Mouse (Mus musculus) thymus, postnatal 14 days (tissue): ENCODE data around the gene Gpatch1.
A peak's percentile ranks its signal among the peaks of the same experiment; 100 is the strongest.

ENCODE experiments used
- DNase-seq: peaks from one replicate; pipeline ENCODE4 v3.0.0; 2021

Gpatch1 gene

DNA sequence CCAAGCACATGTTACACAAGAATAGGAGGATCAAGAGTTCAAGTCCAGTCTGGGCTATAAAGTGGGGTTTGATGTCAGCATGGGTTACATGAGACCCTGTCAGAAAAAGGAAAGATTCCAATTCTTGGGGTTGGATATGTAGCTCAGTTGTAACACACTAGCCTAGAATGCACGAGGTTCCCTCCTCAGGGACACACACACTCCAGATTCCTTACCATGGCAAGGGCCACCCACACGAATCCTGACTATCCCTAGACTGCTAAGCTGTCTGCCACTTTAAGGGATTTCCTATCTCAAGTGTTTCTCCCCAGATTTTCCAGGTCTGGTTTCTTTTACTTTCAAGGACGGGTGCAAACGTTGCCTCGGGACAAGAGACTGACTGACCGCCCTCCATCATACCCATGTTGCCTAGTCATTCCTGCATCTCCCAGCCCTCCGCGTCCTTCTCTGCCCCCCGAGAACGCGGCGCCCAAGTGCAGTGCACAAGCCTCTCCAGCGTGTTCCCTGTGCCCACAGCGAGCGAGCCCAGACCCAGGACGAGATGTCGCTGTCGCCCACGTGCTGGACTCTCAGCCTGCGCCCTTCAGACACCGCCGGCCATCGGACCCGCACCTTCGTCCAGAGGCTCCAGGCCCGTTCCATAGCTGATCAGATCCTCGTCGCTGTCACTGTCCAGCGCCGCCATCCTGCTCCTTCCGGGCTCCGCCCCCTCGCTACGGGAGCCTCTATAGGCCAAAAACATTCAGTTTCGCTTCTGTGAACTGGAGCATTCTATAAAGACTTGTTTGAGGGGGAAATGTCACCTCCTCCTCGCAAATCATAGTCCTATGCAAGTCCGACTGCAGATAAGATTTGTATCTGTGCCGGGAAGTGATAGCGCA is at the start of gene Gpatch1:
TSS of gene Gpatch1 (minus strand) at position 712 of the 881 bp plus-strand sequence.
- DNase-seq, result peak; percentile 95

DNA sequence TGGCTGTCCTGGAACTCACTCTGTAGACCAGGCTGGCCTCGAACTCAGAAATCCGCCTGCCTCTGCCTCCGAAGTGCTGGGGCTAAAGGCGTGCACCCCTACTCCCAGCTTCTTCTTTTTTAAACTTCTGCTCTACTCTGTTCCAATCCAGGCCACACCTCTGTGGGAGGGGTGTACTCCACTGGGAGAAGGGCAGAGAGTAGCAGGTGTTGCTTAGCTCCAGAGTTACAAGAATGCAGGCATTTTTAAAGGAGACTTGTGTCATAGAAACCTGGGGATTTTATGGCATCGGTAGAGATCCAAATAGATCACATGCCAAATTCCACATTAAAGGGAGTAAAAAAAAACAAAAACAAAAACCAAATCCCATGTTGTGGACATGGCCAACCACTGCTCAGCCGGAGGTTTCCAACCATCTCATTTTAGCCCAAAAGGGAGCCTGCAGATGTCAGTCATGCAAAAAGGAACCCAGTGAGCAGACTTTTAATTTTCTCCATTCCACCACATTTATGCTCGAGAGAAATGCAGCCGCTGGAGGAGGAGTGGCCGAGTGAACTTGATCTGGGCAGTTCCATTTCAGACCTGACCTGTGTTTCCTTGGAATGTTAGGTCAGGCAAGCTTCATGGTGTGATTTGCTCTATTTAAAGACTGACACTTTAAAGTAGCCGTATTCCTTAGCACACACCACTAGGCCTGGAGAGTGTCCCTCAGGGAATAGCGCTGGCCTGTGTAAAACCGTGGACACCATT is 47.1 kb upstream of the Gpatch1 start:
- no peak for DNase-seq

DNA sequence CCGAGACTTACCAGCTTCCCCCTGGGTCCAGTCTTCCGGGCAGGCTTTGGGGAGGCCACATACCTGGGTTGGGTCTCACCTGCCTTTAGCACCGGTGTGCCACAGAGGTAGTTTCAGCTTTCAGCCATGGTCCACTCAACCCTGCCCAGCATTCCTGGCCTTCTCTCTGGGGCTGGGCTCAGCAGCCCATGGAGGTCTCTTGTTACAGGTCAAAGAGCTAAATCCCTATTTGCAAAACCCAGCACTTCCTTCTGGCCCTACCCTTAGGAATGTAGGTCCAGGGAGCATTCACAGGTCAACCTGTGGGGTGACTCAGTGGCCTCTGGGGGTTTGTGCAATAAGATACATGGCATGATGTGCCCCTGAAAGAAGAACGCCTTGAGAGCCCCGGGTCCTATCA is 44.6 kb upstream of the Gpatch1 start:
- DNase-seq, result no peak

DNA sequence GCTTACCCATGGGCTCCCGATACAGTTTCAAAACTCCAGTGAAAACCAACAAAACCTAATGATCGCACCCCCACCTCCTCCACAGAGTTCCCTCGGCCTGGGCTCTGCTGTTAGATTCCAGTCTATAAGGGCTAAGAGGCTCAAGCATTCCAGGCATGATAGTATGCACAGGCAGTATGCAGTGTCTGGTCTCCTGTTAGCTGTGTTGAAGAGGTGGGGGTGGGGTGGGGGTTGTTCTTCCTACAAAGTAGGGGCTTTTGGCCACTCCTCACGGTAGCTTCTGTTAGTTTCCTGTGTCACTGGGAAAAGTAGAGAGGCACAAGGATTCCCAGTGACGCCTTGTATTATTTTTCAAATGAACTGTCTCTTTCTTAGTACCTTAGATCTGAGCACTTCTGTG is 44.0 kb upstream of the Gpatch1 start:
- DNase-seq, result no peak

DNA sequence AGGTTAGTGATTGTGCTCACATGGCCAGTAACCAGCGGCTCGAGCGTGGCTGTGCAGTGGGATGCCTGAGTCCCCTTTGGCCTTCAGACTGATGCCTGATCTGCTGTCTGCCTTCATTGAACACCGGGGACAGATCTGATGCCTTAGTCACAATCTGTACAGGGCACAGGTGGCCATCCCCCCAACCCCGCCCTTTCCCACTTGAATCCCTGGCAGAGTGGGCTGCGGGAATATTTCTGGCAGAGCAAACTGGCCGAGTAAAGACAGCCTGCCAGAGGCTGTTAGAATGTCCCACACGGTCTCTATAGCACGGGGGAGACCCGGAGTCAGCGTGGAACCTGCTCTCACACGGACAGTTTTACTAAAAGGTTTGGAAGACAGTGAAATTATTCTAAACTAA is 39.4 kb upstream of the Gpatch1 start:
- no peak for DNase-seq

DNA sequence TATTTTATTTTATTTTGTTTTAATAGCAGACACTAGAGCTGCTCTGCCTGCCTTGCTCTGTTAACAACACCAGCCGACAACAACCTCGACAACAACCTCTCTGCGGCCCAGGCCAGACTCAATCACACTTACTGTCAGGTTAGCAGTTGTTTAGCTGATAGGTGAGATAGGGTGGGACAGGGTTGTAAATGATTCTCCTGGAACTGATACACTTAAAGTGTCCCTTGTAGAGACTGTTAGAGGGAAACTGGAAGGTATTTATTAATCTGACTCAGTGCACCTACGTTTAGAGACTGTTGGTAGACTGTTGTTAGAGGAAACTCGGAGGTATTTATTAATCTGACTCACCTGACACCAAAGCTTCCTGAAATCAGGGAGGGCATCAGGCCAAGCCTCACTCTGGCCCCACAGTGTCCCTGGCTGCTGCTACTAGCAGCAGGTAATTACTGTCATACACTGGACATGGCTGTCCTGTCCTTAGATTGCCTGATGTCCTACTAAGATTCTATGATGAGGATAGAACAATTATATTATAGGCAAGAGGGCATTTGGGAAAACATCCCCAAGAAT is 37.1 kb upstream of the Gpatch1 start:
- DNase-seq, result no peak

DNA sequence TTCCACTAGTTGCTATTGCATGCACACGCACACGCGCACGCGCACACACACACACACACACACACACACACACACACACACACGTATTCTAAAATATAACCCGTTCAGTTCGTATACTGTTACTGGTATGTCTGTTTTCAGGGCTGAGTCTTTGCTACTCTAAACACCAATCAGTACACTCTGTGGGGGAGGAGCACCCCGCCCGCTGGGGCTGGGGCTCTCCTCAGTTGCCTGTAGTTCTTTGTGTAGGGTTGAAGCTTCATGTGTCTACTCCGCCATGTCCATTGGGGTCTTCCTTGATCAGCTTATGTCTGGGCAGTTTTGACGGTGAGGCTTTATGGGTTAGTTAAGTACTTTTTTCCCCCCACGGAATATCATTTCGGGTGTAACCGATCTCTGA is 35.1 kb upstream of the Gpatch1 start:
- no peak for DNase-seq

DNA sequence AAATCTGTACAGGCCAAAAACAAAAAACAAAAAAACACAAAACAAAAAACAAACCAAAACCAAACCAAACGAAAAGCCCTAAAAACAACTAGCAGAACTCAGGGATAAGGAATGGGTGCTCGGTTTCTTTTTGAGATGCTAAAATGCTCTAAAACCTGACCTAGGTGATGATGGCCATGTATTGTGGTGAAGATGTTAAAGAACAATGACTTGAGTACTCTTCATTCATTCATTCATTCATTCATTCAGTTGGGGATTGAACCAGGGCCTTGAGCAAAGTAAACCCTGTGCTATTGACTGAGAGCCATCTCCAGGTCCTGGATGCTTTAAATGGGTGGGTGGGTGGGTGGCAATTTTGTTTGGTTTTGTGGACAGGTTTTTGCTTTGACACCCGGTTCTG is 32.9 kb upstream of the Gpatch1 start:
- DNase-seq, result no peak

DNA sequence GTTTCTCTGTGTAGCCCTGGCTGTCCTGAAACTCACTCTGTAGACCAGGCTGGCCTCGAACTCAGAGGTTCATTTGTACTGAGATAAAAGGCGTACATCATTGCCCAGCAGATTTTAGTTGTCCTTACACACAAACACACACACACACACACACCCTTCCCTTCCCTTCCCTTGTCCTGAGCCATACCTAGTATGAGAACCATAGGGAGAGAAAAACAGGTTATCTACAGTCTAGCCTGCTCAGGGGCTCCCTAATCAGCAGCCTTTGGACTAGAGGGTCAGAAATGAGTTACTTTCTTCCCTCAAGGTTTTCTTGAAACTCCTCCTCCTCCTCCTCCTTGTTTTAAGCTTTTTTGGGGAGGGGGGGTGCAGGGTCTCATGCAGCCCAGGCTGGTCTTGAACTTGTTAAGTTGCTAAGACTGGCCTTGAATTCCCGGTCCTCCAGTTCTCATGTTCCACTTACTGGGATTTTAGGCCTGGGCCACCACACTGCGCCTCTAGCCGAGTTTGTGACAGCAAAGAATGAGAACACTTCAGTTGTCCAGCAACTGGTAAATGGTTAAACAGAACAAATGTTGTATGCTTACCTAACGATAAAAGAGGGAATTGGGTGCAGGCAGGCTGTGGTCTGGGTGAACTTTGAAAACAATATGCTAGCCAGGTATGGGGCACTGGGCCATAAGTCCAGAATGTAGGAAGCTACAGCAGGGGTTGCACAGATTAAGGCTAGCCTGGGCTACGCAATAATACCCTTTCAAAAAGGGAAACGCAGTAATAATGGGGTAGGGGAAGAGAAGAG is 31.8 kb upstream of the Gpatch1 start:
- DNase-seq, result no peak

DNA sequence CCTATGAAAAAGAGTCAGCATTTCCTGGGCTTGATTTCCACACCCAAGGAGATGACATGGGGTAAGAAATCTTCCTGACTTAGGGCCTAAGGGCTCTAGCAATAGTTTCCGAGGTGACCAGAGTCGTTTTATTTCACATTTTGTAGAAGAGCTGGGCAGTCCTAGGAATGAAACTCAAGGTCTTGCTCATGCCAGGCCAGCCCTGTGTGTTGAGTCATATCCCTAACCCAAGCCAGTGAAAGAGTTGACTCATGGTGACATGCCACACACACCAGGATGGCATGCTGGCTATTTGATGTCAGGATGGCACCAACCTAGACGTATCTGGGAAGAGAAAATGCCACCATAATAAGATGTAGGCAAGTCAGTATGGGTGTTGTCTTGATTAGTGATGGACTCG is 30.8 kb upstream of the Gpatch1 start:
- DNase-seq, result no peak

DNA sequence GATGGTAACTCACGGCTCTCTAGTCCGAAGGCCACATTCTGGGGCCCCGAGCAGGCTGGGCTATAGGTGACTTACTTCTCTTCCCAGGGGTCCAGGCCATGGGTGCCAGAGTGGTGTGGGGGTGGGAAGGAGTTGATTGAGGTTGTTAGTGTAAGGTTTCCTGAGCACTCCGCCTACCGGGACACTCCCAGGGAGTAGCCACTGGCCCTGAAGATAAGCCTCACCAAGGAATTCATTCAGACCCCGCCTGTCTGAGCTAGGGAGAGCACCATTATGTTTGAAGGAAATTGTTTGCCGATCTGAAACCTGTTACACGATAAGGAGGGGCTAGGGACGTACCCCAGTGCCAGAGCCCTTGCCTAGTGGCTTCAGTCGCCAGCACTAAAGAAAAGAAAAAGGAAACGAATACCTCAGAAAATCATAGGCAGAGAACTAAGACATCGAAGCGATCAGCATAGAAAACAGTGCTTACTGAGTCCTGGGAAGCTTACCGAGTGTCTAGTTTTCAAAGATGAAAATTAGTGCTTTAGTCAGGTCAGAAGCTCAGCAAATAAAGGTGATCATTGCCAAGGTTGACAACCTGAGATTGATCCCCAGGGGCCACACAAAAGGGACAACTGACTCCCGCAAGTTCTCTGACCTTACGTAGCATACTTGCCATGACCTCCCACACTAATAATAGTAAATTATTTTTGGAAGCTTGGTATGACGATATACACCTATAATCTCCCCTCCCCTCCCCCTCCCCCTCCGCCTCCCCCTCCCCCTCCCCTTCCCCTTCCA is 29.9 kb upstream of the Gpatch1 start:
- DNase-seq, result no peak

DNA sequence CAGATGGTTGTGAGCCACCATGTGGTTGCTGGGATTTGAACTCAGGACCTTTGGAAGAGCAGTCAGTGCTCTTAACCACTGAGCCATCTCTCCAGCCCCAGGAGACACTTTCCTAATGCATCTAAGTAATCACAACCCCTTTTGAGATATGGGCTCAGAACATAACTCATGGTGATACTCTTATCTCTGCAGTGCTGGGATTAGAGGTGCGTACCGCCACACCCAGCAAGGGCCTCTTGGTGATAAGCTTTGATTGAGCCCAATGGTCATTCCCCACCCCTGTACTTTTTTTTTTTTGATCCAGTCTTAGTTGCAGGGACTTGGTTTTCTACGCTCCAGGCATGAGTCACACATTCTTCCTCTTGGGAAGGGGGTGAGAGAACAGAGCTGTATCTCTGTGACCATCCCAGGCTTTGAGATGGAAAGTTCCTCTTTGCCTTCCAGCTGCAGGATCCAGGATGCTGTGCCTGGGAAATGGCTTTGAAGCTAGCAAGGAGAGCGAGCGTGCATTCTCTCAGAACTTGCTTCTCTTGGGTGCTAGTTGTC is 26.6 kb upstream of the Gpatch1 start:
- DNase-seq, result no peak

DNA sequence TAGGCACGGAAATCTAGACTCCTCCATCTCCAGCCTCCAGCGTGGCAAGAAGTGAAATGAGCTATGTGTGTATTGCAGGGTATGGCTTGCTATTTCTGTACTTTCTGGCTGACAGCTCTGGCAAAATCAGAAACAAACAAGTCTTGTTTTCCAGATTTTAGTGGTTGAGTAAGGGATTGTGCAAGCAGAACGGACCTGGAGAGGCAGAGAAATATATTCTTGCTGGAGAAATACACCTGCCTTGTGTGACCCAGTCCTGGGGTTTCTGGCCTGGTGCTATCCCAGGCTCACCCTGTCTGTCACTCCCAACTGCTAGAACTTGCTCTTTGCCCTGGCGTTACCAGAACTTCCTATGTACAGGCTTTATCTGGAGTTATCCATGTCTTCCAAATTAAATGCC is 24.3 kb upstream of the Gpatch1 start:
- no peak for DNase-seq

DNA sequence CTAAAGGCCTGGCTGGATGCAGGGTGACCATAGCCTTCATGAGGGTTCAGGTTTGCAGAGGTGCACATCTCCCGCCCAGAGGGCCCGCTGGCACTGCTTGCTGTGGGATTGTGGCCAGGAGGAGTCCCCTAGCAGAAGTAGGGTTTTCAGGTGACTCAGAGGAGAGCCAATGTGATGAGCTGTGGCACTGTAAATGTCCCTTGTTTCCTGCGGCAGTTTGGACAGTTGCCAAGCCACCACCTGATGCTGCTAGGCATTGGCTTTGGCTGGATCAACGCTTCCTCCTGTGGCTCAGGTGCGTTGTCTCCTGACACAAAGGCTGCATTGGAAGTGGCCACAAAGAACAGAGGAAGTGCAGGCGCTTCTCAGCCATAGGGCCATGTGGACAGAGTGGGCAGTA is 23.0 kb upstream of the Gpatch1 start:
- no peak for DNase-seq

DNA sequence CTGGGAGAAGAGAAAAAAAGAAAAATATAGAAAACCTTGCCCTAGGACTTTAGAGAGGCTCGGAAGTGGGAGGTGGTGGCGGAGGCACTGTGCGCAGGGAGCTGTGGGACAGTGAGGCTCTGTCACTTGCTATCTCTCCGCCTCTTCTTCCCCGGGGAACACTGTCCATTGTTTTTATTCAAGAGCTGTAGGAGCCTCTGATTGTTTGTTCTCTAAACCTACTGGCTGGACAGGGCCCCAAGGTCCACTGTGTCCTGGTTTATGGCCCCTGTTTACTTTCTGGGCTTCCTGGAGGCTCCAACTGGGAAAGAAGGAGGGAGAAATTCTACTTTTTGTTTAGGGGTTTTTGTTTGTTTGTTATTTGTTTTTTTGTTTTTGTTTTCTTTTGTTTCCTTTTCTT is 22.0 kb upstream of the Gpatch1 start:
- DNase-seq, result no peak

DNA sequence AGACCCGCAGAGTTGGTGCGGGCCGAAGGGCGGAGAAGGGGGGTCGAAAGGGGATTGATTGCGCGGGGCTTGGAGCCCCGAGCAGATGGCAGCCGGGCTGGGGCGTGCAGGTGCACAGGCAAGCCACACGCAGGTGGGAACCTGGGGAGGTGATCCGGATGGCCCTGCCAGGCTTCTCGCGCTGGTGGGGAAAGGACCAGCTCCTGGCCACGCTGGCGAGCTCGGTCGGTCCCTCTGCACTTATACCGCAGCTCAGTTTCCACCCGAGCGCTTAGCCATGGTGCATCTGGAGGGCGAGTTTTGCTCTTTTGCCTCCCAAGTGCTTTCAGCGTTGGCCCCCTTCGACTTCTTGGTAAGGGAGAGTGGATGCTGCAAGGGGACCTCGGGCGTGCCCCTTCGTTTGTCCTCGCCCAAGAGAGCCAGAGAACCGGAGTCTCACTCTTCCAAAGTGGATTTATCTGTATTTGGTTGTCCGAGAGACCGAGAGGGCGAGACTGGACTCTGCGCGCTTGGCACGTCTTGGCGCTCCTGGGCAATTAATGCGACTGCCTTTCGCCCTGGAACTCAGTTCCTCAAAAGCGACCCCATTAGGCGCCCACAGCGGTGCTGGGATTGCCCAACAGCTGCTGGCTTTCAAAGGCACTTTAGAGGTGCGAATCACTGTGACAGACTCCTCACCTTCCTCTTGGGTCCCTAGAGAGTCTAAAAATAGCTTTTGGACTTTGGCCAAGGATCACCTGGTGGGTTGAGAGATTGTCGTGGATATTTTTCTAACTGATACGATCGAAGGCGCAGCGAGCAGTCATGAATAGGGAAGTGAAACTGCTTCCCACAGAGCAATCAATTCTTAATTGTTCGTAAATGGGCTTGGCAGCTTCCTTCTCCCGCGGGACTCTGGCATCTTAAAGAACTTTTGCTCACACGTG is 16.6 kb upstream of the Gpatch1 start:
- peak; percentile 43 for DNase-seq

DNA sequence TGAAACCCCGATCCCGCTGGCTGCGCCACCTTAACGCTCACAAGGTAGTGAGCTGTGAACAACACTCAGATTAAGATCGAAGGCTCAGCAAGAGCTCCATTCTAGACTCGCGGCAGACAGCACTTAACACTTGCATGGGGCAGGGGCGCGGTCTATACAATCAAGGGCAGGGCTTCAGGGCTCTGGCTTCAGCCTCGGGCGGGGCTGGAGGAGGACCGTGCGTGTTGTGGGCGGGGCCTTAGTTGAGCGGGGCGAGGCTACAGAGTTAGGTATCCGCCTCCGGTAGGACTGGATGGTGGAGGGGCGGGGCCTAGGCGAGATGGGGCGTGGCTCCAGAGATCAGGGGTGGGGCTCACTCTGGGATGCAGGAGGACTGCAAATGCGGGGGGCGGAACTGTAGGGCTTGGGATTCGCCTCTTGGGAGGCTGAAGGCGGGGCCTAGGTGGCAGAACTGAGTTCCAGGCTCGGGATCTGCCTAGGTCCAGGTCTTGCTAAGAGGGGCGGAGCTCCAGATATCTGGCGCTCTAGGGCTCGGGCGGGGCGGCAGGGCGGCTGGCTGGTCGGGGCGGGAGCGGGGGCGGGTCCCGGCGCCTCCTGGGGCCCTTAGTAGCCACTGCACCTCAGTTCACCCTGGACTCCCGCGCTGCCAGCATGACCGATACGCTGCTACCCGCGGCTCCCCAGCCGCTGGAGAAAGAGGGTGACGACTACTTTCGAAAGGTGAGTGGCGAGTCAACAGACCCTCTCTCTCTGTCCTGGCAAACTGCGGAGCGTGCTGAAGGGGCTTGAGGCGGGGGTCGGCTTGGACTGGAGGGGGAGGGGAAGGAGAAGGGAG is 15.7 kb upstream of the Gpatch1 start, which contains the start of gene Rhpn2:
TSS of gene Rhpn2 (plus strand) at position 479 of the 835 bp plus-strand sequence.
- DNase-seq, result peak; percentile 99

DNA sequence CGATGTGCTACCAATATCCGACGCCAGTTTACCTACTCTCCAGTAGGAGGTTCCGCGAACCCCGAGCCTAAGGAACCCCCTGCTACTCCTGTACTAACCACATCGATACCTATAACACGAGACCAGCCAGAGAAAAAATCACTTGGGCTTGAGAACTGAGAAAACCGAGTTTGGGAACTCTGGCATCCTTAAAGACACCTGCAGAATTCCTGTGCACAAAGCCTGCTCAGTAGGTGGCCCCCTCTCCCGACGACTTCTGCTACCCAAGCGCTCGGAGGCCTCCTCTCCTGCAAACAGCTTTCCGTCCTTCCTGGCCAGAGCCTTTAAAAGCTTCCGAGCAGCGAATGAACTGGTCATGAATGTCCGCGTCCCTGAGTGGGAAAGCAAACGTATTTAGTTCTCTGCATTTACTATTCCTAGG is 15.0 kb upstream of the Gpatch1 start:
- DNase-seq, result peak; percentile 43

DNA sequence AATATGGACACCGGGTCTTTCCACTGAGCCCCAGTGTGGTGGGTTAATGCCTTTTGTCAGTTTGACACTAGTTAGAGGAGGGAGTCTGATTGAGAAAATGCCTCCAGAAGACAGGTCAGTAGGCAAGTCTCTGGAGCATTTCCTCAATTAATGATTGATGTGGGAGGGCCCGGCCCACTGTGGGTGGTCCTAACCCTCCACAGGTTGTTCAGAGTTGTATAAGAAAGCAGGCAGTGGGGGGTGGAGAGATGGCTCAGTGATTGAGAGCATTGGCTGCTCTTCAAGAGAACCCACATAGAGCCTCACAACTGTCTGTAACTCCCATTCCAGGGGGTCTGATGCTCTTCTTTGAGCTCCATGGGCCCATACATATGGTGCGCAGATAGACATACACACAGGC is 13.3 kb upstream of the Gpatch1 start:
- no peak for DNase-seq
